Mouse (Mus musculus) left cerebral cortex, adult 11 months (tissue): ENCODE results near the gene Olfr392.

ENCODE experiments used
- DNase-seq: peaks from one replicate; pipeline ENCODE4 v3.0.0; 2022; ENCODE audit warnings: low spot score

Gene Olfr392

GRCm38 (mm10) chr11:73816949-73817348 lies at the start of gene Olfr392:
Olfr392 (minus strand) TSS chr11:73817049.
- no peak for DNase-seq

- DNase-seq: no peak
Observed at GRCm38 (mm10) chr11:73851354-73851753, 34.5 kb upstream of the Olfr392 start, which contains the start of gene Olfr393. Olfr393 (minus strand) TSS chr11:73851454.

GRCm38 (mm10) chr11:73802952-73803351 lies 13.9 kb downstream of the Olfr392 start, which contains the start of gene Olfr391-ps:
Olfr391-ps (minus strand) TSS chr11:73803052.
- DNase-seq: no peak

GRCm38 (mm10) chr11:73782664-73783063 lies 34.2 kb downstream of the Olfr392 start, which contains the start of gene Olfr390:
Olfr390 (plus strand) TSS chr11:73782964.
- DNase-seq: no peak

GRCm38 (mm10) chr11:73780613-73781012 lies 36.2 kb downstream of the Olfr392 start, which contains the start of gene Olfr389:
Olfr389 (minus strand) TSS chr11:73780713.
- no peak for DNase-seq
